Mouse (Mus musculus) liver, adult 2 months (tissue): ENCODE results near the gene Cartpt. TPM values are rescaled to one million over a fixed set of nuclear protein-coding genes. Genes with fewer than 3 reads are reported as not detected.

Source experiments
- DNase-seq: peaks from one replicate; pipeline ENCODE4 v3.0.0-alpha.2; 2011; ENCODE audit warnings: low read depth, low spot score; ENCODE audit errors: extremely low read depth
- H3K27ac ChIP-seq: fragments of 200-500 bp; replicated peaks from 2 replicates; pipeline ENCODE4 v1.5.1; 2012; ENCODE audit warnings: low read depth, mild to moderate bottlenecking, control low read depth, inconsistent platforms, low read length; ENCODE audit not compliant: insufficient read depth
- H3K27me3 ChIP-seq: fragments of 200-500 bp; 2 replicates; pipeline ENCODE4 v1.6.1; 2012; ENCODE audit warnings: mild to moderate bottlenecking, moderate library complexity, low read length, inconsistent platforms; ENCODE audit not compliant: control insufficient read depth, insufficient read depth
- H3K36me3 ChIP-seq: fragments of 200-500 bp; 2 replicates; pipeline ENCODE4 v1.6.1; 2012; ENCODE audit warnings: low read length, inconsistent platforms; ENCODE audit not compliant: control insufficient read depth, insufficient read depth
- H3K4me1 ChIP-seq: fragments of 200-500 bp; 2 replicates; pipeline ENCODE4 v1.6.1; 2011; ENCODE audit warnings: low read length; ENCODE audit not compliant: control insufficient read depth, insufficient read depth
- H3K4me3 ChIP-seq: fragments of 200-500 bp; 2 replicates; pipeline ENCODE4 v1.5.1; 2011; ENCODE audit warnings: low read depth, mild to moderate bottlenecking, control low read depth, low read length, moderate library complexity; ENCODE audit not compliant: insufficient read depth
- H3K79me2 ChIP-seq: fragments of 200-500 bp; 2 replicates; pipeline ENCODE4 v1.6.1; 2012; ENCODE audit warnings: inconsistent platforms, mild to moderate bottlenecking, low read length, moderate library complexity; ENCODE audit not compliant: control insufficient read depth, insufficient read depth
- H3K9ac ChIP-seq: fragments of 200-500 bp; 2 replicates; pipeline ENCODE4 v1.6.1; 2012; ENCODE audit warnings: low read depth, mild to moderate bottlenecking, control low read depth, inconsistent platforms, low read length
- CTCF ChIP-seq: fragments of 200-500 bp; IDR thresholded peaks from 2 replicates; pipeline ENCODE4 v1.5.1; 2011; ENCODE audit warnings: low read depth, low read length, control low read depth
- POLR2A ChIP-seq: fragments of 200-500 bp; IDR thresholded peaks from 2 replicates; pipeline ENCODE4 v1.6.1; 2011; ENCODE audit warnings: low read length, control low read depth; ENCODE audit not compliant: insufficient read depth; ENCODE audit errors: extremely low read depth
- WGBS: fragments of 180-500 bp; shearing (Covaris S2); methylation state at CpG from one replicate; pipeline ENCODE4 v1.1.7; 2018; 5-methylcytosine and 5-hydroxymethylcytosine counted together
- polyA plus RNA-seq: library from polyadenylated mRNA; depleted of rRNA; stranded (reverse); fragments of >200 nt; gene quantifications from 2 replicates; pipeline ENCODE4 v1.2.3, GENCODE M21; 2012
- total RNA-seq: library from RNA; depleted of rRNA; stranded (reverse); fragments of >200 nt; gene quantifications from 2 replicates; pipeline ENCODE4 v1.2.3, GENCODE M21; 2014

Gene Cartpt
- total and polyA plus RNA-seq, 2 experiments = not detected

DNA sequence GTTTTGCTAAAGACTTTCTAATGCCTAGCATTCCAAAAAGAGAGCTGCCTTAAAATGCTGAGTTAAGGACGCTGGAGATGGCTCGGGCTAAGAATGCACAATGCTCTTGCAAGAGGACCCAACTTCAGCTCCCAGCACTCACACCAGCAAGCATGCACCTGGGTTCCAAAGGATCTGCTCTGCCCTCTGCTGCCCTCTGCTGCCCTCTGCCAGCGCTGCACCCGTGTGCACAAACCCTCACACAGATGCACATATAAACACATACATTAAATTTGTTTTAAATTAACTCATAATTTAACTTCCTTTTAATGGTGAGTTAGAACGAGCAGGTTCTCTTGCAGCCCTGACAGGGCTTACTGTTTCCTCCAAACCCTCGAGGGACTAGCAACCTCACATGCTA lies 32.5 kb downstream of the Cartpt start:
- no peak overlapping the region for H3K9ac ChIP-seq
- no peaks in the 10 kb centered on the region for H3K36me3 ChIP-seq
- no peak for TF ChIP-seq POLR2A
- TF ChIP-seq CTCF = 0 out of 2 replicates have a peak, but pooled peaks have one; percentile 7
- no peak overlapping the region for H3K4me3 ChIP-seq
- H3K27ac ChIP-seq = no peak overlapping the region
- no peaks in the 10 kb centered on the region for H3K4me1 ChIP-seq
- H3K79me2 ChIP-seq = no peaks in the 10 kb centered on the region
- no peaks in the 10 kb centered on the region for H3K27me3 ChIP-seq
- 92% methylated on average over 6 of the region's 6 CpGs for WGBS
- DNase-seq = no peak

DNA sequence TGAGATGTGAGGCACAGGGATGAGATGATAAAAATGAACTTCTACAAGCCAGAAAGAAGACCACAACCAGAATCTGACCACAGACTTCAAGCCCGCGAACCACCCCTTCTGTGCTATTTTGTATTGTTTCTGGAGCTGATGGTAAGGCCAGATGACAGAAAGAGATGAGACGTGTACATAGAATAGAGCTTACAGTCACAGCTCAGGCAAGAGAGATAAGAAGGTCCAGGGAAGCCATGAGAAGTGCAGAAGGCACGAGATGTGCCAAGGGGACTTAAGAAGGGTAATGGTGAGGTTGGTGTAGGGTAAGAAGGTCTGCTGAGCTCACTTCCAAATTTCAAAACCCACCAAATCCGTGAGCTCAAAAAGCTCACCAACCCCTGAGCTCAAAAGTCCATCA lies 36.6 kb downstream of the Cartpt start:
- TF ChIP-seq POLR2A (no peak), CTCF (no peak)
- H3K4me1 ChIP-seq = no peaks in the 10 kb centered on the region
- 79% methylated on average over 5 of the region's 5 CpGs for WGBS
- no peaks in the 10 kb centered on the region for H3K79me2 ChIP-seq
- no peak for DNase-seq
- no peaks in the 10 kb centered on the region for H3K27me3 ChIP-seq
- H3K27ac ChIP-seq = no peak overlapping the region
- H3K9ac ChIP-seq = no peak overlapping the region
- H3K4me3 ChIP-seq = no peak overlapping the region
- no peaks in the 10 kb centered on the region for H3K36me3 ChIP-seq

GRCm38 (mm10) chr13:99860670-99861069 lies 40.2 kb downstream of the Cartpt start:
- Histone ChIP-seq H3K4me1 (no peaks in the 10 kb centered on the region; the same call in 1 of the 2 replicates), H3K36me3 (no peaks in the 10 kb centered on the region), H3K9ac (no peak overlapping the region), H3K27me3 (no peaks in the 10 kb centered on the region), H3K79me2 (no peaks in the 10 kb centered on the region), H3K27ac (no peak overlapping the region), H3K4me3 (no peak overlapping the region)
- WGBS = 94% methylated on average over 3 of the region's 3 CpGs
- TF ChIP-seq CTCF = no peak
- TF ChIP-seq POLR2A = no peak
- DNase-seq = no peak

DNA sequence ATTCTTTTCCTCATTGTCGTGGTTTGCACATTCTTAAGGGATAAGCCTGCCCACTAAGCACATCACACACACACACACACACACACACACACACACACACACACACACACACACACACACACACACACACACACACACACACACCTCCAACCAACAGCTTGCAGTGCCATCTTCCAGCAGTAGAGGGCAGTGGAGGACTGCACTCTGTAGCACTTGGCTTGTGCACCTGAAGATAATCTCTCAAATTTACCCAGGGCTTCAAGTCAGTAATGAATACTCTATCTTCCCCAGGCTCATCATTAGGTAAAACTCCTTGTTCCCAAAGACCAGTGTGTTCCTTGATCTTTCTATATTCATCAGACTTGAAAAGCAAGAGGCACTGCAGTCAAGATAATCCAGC lies 41.8 kb downstream of the Cartpt start:
- 8% methylated on average over 1 of the region's 1 CpGs for WGBS
- DNase-seq = no peak

DNA sequence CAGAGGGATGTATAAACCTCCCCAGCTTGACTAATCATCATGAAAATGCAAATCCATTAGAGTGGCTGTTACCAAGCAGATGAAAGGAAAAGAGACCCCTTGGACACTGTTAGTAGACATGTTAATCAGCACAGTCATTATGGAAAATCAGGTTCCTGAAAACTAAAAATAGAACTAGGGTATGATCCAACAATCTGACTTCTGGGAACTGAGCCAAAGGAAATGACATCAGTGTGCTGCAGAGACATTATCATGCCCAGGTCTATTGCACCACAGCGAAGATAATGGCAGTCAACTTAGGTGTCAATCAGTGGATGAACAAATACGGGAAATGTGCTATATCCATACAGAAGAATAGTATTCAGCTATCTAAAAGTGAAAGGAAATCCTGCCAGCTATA lies 43.0 kb downstream of the Cartpt start:
- TF ChIP-seq POLR2A (no peak), CTCF (no peak)
- Histone ChIP-seq H3K36me3 (no peaks in the 10 kb centered on the region), H3K9ac (no peak overlapping the region), H3K4me3 (no peak overlapping the region), H3K27me3 (no peaks in the 10 kb centered on the region), H3K79me2 (no peaks in the 10 kb centered on the region), H3K4me1 (no peaks in the 10 kb centered on the region; the same call in 1 of the 2 replicates), H3K27ac (no peak overlapping the region)
- 59% methylated on average over 2 of the region's 2 CpGs for WGBS
- DNase-seq = no peak

More for the DNA sequence above, 41.8 kb downstream of the Cartpt start:
- Histone ChIP-seq H3K27me3 (no peaks in the 10 kb centered on the region), H3K36me3 (no peaks in the 10 kb centered on the region), H3K4me1 (no peaks in the 10 kb centered on the region; the same call in 1 of the 2 replicates), H3K9ac (no peak overlapping the region), H3K79me2 (no peaks in the 10 kb centered on the region), H3K4me3 (no peak overlapping the region), H3K27ac (no peak overlapping the region)
- TF ChIP-seq CTCF (peak; percentile 59; the same call in 1 of the 2 replicates), POLR2A (no peak)

DNA sequence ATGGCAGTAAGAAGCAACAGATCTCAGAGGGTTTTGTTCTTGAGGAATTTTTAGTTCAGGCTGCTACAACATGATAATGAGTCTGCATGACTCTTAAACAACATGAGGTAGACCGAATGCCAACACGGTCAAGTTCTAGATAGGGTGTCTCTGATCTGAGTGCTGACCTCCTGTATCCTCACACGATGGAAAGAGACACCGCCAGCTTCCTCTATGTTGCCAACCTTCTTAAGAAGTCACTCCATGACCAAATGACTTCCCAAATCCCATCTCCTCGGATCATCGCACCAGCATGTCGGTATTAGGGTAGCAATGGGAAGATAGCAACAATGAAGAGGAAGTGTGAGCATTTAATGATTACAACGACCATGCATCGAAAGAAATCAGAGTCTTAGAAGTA lies 43.6 kb downstream of the Cartpt start:
- TF ChIP-seq POLR2A = no peak
- no peak for TF ChIP-seq CTCF
- 71% methylated on average over 9 of the region's 9 CpGs for WGBS
- H3K9ac ChIP-seq = no peak overlapping the region
- H3K79me2 ChIP-seq = no peaks in the 10 kb centered on the region
- H3K36me3 ChIP-seq = no peaks in the 10 kb centered on the region
- H3K27ac ChIP-seq = no peak overlapping the region
- no peaks in the 10 kb centered on the region for H3K27me3 ChIP-seq
- H3K4me3 ChIP-seq = no peak overlapping the region
- no peak for DNase-seq
- no peaks in the 10 kb centered on the region; the same call in 1 of the 2 replicates for H3K4me1 ChIP-seq
